Mouse (Mus musculus) megakaryocyte-erythroid progenitor cell, adult 5-6 weeks (primary cell): ENCODE data around the gene Thsd7b. TPM values are rescaled to one million over a fixed set of nuclear protein-coding genes. Genes with fewer than 3 reads are reported as not detected.
"Not testable (repeated sequence)": the region's sequence is repeated elsewhere in the genome, so short reads cannot be mapped to it uniquely, and the experiment has no call there.

ENCODE experiments used
- ATAC-seq: replicated peaks from 2 replicates; pipeline ENCODE4 v1.8.0; 2016; ENCODE audit warnings: mild to moderate bottlenecking, inconsistent platforms; ENCODE audit not compliant: severe bottlenecking, poor library complexity, low FRiP score, low TSS enrichment
- total RNA-seq, 2 experiments: library from RNA; stranded (forward) in 1 of 2; stranded (reverse) in 1 of 2; fragments of 200-1000, 215-1000 nt in 1 of 2; fragments of >200 nt in 1 of 2; fragmentation: Nextera tagmentation in 1 of 2; gene quantifications; 2 replicates each; pipeline ENCODE4 v1.2.3; 2014 to 2017

Gene Thsd7b
- total RNA-seq, 2 experiments from 2014 or later, result not detected

GRCm38 (mm10) chr1:129963166-129963565, 690.1 kb downstream of the Thsd7b start:
- no peak for ATAC-seq

DNA sequence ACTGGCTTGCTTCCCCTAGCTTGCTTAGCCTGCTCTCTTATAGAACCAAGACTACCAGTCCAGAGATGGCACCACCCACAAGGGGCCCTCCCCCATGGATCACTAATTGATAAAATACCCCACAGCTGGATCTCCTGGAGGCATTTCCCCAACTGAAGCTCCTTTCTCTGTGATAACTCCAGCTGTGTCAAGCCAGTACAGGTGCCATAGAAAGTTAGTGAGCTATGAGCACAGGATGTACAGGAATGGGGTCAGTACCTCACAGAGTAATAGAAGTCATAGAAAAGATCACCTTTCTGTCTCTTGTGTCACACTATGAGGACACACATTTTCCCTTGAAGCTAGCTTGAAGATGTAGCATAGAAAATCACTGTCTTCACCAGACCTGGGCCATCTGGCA, 716.1 kb downstream of the Thsd7b start:
- not testable (repeated sequence) for ATAC-seq

- peak; percentile 96 for ATAC-seq
Observed at GRCm38 (mm10) chr1:129990821-129991220, 717.7 kb downstream of the Thsd7b start.

DNA sequence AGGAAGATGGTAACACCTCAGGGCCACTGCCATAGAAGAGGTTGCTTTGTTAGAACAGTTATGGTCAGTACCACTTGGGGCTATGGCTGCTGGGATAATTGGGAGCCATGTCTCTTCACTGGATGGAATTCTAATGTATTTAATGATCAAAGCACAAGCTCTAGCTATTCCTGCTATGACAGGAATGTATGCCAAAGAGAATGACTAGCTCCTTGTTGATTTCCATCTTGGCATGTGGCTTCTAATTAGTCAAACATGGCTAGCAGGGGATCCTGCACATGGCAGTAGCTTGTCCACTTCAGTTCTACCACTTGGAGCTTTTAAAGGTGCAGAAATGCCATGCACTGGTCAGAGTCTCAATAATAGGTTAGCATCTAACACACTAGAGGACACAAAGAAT, 781.9 kb downstream of the Thsd7b start:
- no peak for ATAC-seq

GRCm38 (mm10) chr1:130062105-130062504, 789.0 kb downstream of the Thsd7b start:
- peak; percentile 80 for ATAC-seq

GRCm38 (mm10) chr1:130066193-130066959, 793.3 kb downstream of the Thsd7b start:
- peak; percentile 56; the same call in 1 of the 2 replicates for ATAC-seq

DNA sequence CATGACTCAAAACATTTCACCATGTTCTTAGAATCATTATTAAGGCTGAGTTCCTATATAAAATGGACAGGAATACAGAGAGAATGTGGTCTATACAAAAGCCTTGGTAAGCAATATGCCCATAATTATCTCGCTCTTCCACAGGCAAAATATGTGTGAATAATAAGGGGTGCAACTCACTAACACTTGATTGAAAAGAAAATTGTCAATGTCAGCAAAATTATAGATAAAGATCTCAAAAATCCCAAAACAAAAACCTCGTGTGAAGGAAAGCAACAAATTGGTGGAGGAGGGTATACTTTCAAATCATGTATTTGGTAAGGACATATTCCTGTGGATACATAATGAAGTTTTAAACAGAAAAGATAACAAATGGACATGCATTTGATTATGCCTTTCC, 810.7 kb downstream of the Thsd7b start:
- ATAC-seq, result no peak

DNA sequence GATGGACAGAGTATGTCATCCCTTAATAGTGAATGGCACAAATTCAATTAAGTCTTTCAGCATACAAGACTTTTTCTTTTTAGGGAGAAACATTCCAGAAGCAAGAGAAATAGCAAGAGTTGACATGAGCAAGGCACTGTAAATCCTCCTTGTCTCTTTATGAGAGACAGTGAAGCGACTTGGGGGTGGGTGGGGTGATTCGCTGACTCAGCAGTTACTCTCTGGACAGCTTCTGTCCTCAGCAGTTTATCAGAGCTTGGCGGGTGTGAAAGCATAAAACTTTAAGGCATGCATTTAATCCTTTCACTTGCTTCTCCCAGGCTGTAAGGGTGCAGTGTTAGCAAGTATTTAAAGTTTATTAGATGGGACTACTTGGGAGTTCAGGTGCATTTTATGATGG, 812.1 kb downstream of the Thsd7b start:
- ATAC-seq, result no peak

DNA sequence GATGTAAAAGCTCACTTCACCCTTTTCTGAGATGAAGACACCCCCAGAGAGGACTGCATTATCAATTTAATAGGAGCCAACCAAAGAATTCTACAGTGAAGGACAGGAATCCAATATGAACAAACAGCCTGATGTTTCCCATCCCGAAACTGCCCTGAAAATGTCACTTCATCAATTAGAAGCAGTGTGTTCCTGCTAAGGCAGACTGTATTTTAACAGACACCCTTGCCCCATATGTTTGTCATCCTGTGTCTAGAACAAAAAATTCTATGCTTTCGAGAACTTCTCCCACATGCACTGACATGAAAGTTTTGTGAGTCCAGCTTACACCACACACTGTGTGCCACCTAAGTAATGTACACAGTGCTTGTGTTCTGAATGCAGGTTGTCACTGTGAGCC, 812.8 kb downstream of the Thsd7b start:
- ATAC-seq, result no peak

GRCm38 (mm10) chr1:130099227-130099626, 826.1 kb downstream of the Thsd7b start:
- no peak for ATAC-seq

GRCm38 (mm10) chr1:130112580-130113314, 839.6 kb downstream of the Thsd7b start:
- ATAC-seq, result peak; percentile 99

DNA sequence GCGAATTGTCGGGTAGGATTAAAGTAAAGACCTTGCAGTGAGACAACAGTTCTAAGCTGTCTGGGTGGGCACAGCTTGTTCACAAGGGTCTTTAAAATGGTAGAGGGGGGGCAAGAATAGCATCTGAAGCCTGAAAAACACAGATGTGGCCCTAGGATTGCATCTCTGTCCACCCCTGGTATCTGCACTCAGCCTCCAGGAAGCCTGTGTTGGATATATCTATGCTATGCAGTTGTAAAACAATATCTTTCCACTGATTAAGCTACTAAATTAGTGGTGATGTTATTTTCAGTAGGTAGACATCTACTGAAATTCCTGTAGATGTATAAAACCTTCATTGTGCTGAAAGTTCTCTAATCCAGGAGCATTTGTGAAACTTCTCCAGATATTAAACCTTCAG, 840.4 kb downstream of the Thsd7b start:
- ATAC-seq, result peak; percentile 51; the same call in 1 of the 2 replicates

DNA sequence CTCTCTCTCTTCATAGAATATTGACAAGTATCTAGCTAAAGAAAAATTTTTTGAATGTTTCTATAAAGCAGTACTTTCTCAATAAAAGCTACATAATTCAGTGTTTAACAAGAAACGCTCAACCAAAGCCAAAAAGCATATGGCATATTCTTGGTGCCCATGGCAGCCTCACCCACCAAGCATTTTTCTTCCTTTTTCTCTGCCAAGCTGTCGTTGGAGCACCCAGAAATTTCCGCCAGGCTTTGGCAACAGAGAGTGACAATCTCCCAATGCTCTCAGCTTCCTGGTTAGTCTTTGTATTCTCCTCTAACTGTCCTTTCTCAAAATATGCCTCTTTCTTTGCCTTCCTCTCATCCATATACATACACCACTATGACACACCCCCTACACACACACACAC, 857.8 kb downstream of the Thsd7b start:
- ATAC-seq, result no peak

DNA sequence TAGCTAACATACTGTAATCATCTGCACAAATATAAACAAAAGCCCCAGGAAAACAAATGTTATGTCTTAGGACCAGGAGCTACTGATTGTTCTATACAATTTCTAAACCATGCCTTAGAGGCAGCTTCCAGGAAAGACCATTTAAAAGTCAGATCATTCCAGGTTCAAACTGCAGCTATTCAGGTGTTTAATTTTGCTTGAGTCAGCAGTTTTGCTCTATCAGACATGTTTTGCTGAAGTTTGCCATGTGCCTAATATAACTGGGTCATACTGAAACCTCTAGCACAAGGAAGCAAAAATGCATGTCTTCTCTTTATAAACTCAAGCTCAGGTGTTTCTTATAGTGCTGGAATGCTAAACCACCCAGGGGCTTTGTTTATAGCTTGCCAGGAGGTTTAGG, 893.1 kb downstream of the Thsd7b start:
- ATAC-seq, result no peak

DNA sequence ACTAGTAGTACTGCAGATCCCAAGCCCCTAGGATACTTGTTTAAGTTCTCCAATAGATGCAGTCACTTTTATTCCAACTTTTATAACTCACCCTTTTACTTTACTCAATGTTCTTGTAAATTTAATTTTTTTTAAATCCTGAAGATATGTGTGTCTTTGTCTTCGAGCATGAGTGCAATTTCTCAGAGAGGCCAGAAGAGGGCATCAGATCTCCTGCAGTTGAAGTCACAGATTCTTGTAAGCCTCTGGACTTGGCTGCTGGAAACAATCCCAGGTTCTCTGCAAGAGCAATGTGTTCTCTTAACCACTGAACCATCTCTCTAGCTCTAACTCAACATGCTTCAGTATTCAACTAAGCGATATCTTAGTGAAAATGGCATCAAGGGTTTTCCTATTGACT, 894.2 kb downstream of the Thsd7b start:
- ATAC-seq, result peak; percentile 80

DNA sequence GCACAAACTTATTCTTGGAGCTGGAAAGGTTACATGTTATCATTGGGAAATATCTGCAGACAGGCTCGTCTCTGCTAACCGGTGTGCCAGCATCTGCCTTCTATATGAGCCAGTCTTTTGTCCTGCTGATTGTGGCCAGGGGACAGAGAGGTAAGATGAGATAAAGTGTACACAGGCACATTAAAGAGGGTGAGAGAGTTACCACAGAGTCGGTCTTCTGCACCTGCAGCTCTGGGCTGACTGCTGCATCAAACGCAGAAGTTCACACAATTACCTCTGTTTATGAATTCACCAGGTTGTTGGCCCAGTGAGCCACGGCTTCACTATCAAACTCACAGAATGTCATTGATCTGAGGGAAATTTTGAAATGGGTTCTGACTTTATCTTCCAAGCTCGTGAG, 896.8 kb downstream of the Thsd7b start:
- no peak for ATAC-seq

GRCm38 (mm10) chr1:130170290-130170689, 897.2 kb downstream of the Thsd7b start:
- ATAC-seq, result no peak

DNA sequence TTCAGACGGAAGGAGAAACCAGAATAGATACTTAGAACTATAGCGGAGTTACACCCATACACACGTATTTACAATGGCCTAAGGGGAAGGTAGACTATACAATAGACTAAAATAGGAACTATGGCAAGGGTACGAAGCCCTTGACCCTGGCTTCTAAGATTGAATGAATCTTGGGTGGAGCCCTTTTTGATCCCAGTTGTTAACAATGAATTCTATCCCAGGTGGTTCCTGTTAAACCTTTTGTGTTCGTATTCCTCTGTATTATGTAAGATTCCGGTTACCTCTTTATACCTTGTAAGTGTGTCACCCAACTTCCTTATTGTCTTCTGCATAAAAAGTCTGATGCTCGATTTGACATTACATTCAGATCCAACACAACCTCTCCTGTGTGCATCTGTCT, 913.7 kb downstream of the Thsd7b start:
- not testable (repeated sequence) for ATAC-seq

DNA sequence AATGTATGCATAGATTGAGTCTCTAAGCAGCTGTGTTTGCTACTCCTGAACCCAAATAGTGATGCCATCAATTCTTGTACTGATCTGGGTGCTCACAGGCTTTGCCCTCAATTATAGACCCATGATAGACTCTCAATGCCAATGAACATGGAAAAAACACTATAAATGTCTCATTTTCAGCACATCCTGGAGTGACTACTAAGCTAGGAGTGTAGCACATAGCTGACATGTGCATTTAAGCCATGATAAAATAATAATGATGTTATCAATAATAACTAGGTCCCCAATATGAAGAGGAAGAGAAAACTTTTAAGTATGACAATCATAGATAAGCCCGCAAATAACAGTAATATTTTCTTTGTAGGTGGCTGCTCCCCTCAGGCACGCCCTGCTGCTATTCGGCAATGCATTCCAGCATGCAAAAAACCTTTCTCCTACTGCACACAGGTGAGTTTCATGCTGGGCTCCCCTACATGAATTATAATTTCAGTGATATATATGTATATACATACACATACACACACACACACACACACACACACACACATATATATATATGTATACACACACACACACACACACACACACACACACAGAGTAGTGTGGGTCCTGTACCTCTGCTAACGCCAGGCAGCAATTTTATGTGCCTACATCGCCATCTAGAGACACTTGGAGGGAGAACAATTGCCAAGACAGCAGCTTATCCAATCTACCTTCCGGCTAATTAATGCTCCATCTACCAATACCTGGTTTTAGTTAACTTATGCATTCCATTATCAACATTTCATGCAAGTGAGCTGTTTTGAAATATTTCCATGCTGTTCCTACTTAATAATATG, 919.3 kb downstream of the Thsd7b start:
- peak; percentile 95 for ATAC-seq

DNA sequence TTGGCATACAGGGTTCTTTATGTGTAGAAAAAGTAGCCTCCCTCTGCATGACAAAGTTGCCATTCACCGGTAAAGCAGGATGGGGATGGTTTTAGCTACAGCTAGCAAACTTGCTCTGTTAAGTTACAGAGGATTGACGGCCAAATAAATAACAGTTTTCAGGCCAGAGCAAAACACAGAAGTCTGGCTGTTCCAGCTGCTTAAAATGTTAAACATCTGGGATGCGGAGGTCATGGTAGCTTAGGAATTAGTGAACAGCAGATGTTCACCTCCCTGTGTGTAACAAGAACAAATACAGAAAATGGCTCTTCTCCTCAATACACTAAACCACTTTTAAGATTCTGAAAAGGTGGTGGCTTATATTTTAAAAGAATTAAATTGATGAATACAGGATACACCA, 944.3 kb downstream of the Thsd7b start:
- ATAC-seq, result no peak
